Mouse (Mus musculus): ENCODE data around the gene Fbxo42.

DNA sequence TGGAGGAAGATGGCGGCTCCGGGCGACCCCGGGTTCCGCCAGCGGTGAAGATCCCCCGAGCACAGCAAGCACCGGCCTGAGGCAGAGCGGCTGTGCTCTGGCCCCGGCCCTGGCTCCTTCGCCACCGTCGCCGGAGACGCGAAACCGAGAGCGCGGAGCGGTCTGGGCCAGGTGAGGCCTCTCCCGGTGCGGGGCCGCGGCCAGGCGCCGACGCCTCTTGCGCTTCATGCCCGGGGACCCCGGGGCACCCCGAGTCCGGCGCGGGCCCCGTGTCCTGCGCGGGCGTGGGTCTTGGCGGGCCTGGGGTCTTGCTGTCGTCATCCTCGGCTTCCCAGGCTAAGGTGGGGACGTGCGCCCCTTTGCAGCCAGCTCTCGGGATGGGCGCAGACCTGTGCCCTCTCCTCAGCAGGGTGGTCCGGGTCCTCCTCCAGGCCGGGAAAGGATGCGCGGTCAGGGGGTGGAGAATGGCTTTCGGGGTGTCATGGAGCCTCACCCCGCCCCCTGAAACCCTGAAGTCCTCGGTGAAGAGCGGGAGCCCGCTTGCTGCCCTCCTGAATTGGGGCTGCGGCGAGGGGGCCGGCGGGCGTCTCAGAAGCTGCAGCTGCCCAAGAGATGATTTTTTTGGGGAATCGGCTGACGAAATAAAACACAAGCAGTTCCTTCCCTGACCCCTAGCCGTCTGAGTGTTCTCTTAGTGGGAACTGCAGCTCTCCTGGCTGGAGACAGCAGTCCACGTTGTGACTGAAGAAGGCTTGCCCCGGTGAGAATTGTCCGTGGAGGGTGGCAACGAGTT lies 492 bp downstream of the Fbxo42 start:
- TF ChIP-seq GATA1 (IDR thresholded peaks at IDR 0.05; ENCODE audit: borderline replicate concordance, low read length), result no peak
- no peak for TF ChIP-seq FLI1 (IDR thresholded peaks at IDR 0.05; ENCODE audit: low read length)

Measured in megakaryocyte, embryonic 14.5 days (primary cell).